Mouse (Mus musculus) embryonic facial prominence, embryonic 13.5 days (tissue): ENCODE data around the gene Wbp2. TPM values are rescaled to one million over a fixed set of nuclear protein-coding genes. Genes with fewer than 3 reads are reported as not detected.

Experiments used
- ATAC-seq: fragments of 200-750 bp; cut with Nextera tagmentation; 2 replicates; pipeline ENCODE4 v1.8.0; 2017; ENCODE audit warnings: low read depth; ENCODE audit not compliant: insufficient number of reproducible peaks, insufficient read depth, low FRiP score, low TSS enrichment
- H3K27ac ChIP-seq: fragments of 300-500 bp; sonication (generic); 2 replicates; pipeline ENCODE4 v1.5.1; 2015; ENCODE audit warnings: moderate library complexity, mild to moderate bottlenecking, inconsistent platforms
- H3K27me3 ChIP-seq: fragments of 300-500 bp; sonication (generic); 2 replicates; pipeline ENCODE4 v1.6.1; 2015; ENCODE audit warnings: mild to moderate bottlenecking, inconsistent platforms
- H3K36me3 ChIP-seq: fragments of 300-500 bp; sonication (generic); 2 replicates; pipeline ENCODE4 v1.6.1; 2015; ENCODE audit warnings: mild to moderate bottlenecking, inconsistent platforms
- H3K4me1 ChIP-seq: fragments of 300-500 bp; sonication (generic); 2 replicates; pipeline ENCODE4 v1.6.1; 2015; ENCODE audit warnings: inconsistent platforms
- H3K4me2 ChIP-seq: fragments of 300-500 bp; sonication (generic); 2 replicates; pipeline ENCODE4 v1.6.1; 2015; ENCODE audit warnings: moderate library complexity, mild to moderate bottlenecking, inconsistent platforms
- H3K4me3 ChIP-seq: fragments of 300-500 bp; sonication (generic); 2 replicates; pipeline ENCODE4 v1.5.1; 2015; ENCODE audit warnings: mild to moderate bottlenecking, inconsistent platforms
- H3K9ac ChIP-seq: fragments of 300-500 bp; sonication (generic); 2 replicates; pipeline ENCODE4 v1.6.1; 2015; ENCODE audit warnings: mild to moderate bottlenecking, inconsistent platforms
- H3K9me3 ChIP-seq: fragments of 300-500 bp; sonication (generic); 2 replicates; pipeline ENCODE4 v1.6.1; 2016; ENCODE audit warnings: inconsistent platforms
- WGBS: fragments of 180-500 bp; shearing (Covaris S2); methylation state at CpG from one replicate; pipeline ENCODE4 v1.1.7; 2015; ENCODE audit warnings: mixed read lengths; 5-methylcytosine and 5-hydroxymethylcytosine counted together
- polyA plus RNA-seq: library from polyadenylated mRNA; unstranded; fragments of >200 nt; fragmentation: Nextera tagmentation; extraction: Ambion mirVana; gene quantifications from 2 replicates; pipeline ENCODE4 v1.2.1, GENCODE M21; 2015

The Wbp2 gene
- polyA plus RNA-seq, result 48.8 and 52.0 TPM in 2 replicates

DNA sequence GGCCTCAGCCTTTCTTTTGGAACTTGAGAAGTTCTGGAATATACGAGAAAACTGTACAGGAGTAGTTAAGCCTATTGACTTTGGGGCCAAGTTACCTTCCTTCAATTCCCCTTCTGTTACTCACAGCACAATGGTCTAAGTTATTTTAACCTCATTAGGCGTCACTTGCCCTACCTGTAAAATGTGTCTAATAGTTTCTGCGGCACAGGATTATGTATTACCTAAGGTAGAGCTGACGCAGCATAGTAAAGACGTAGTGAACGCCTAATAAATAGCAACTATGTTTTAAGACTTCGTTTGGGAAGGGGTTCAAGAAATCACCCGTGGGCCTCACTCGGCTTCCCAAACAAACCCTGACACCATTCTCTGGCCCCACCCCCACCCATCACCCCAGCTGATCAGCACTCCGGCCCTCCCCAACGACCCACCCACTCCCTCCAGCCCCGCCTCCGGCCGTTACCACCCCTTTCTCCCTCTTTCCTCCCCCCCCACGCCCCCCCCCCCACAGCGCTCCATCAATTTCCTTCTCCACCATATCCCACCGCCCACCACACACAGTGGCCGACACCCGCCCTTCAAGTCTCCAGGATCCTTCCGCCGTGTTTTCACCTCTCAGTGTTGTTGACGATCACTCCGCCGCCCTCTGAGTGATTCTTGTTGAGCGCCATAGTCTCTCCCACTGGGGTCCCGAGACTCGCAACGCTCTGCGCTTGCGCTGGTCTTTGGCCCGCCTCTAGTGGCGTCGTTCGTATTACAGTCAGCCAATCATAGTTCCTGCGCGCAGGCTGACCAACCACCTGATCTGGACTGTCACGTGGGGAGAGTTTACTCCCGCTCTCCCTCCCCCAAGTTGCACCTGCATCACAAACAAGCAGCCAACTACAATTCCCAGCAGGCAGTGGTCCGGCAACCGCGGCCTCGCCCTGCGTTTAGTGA, at the start of gene Wbp2:
Wbp2 (minus strand) TSS at position 738 of the 936 bp plus-strand sequence.
- Histone ChIP-seq H3K9ac (peak within 1 kb of the TSS; percentile 64), H3K4me2 (peak within 1 kb of the TSS; percentile 61), H3K27me3 (no peaks in the 10 kb centered on the region), H3K36me3 (peaks cover 26% of the 10 kb centered on the region), H3K27ac (peak within 1 kb of the TSS; percentile 62; the same call in 1 of the 2 replicates), H3K4me3 (peak within 1 kb of the TSS; percentile 44), H3K4me1 (peaks cover 18% of the 10 kb centered on the region), H3K9me3 (no peaks in the 10 kb centered on the region)
- peak; percentile 96 for ATAC-seq
- 5% methylated on average over 39 of the region's 43 CpGs for WGBS

DNA sequence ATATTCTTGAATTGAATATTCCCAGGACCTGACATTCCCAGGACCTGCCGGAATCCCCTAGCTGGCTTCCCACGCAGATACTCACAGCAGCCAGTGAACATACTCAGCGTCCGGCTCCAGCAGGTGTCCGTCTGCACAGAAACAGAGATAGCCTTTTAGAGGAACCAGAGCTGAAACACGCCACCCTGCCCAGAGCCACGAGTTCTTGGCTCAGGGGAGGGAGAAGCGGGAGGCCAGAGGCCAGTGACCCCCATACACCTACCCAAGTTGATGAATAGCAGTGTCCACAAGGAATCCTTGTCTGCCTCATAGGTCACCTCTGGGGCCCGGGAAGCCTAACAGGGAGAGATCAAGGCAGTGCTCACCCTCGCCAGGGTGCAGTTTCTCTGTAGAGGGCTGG, 47.4 kb upstream of the Wbp2 start:
- Histone ChIP-seq H3K36me3 (peaks cover 43% of the 10 kb centered on the region), H3K4me3 (no peak overlapping the region), H3K9ac (no peak overlapping the region), H3K4me2 (no peak overlapping the region), H3K4me1 (peaks cover 45% of the 10 kb centered on the region), H3K9me3 (no peaks in the 10 kb centered on the region), H3K27ac (no peak overlapping the region), H3K27me3 (no peaks in the 10 kb centered on the region)
- ATAC-seq, result no peak
- 83% methylated on average over 10 of the region's 10 CpGs for WGBS

- Histone ChIP-seq H3K27ac (no peak overlapping the region), H3K4me2 (no peak overlapping the region), H3K36me3 (peaks cover 43% of the 10 kb centered on the region), H3K27me3 (no peaks in the 10 kb centered on the region), H3K9ac (no peak overlapping the region), H3K4me3 (no peak overlapping the region), H3K9me3 (no peaks in the 10 kb centered on the region), H3K4me1 (peaks cover 42% of the 10 kb centered on the region)
- ATAC-seq, result no peak
- WGBS, result 53% methylated on average over 5 of the region's 5 CpGs
Observed at GRCm38 (mm10) chr11:116133497-116133896, 46.7 kb upstream of the Wbp2 start.

- H3K4me2 ChIP-seq, result no peak overlapping the region
- H3K9ac ChIP-seq, result 0 out of 2 replicates have a peak overlapping the region, but pooled peaks have one; percentile 27
- H3K36me3 ChIP-seq, result peaks cover 43% of the 10 kb centered on the region
- H3K4me3 ChIP-seq, result no peak overlapping the region
- no peak for ATAC-seq
- no peak overlapping the region for H3K27ac ChIP-seq
- 76% methylated on average over 16 of the region's 16 CpGs for WGBS
- no peaks in the 10 kb centered on the region for H3K9me3 ChIP-seq
- H3K4me1 ChIP-seq, result peaks cover 39% of the 10 kb centered on the region
- no peaks in the 10 kb centered on the region for H3K27me3 ChIP-seq
Observed at GRCm38 (mm10) chr11:116132366-116133333, 45.9 kb upstream of the Wbp2 start.

DNA sequence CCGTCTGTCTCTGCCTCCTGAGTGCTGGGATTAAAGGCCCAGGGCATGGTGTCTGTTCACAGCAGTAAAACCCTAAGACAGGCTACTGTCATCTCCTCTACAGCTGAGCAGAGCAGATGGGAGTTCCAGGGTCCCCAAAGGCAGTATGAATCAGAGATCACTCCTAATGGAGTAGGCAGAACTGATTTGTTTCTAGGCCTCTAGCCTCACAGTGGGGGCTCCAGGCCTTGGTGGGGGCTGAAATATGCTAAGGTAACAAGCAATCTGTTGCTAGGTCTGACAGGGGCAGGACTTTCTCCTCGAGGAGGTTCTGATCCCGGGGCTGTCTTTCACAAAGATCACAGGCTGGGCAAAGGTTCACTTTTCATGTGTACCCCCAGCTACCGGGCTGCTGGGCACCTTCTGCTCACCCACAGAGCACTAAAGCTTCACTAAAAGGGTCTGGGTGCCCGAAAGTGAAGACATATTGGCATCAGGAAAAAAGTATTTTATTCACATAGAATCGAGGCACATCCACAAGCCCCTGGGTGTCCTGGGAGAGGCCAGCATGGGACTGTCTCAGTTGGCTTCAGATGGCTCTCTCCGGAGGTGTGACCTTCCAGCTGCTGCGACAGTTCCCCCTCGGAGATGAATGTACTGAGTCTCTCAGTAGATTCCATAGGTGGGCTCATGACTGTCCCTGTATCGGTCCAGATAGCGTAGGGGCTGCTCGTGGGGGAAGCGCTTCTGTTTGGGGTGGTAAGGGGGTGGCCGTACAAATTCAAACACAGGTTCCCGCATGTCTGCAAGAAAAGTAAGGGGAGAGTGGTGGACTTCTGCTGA, 44.8 kb upstream of the Wbp2 start:
- no peak for ATAC-seq
- H3K36me3 ChIP-seq, result peaks cover 44% of the 10 kb centered on the region
- H3K4me3 ChIP-seq, result peak overlapping the region; percentile 62
- peak overlapping the region; percentile 90 for H3K27ac ChIP-seq
- H3K9me3 ChIP-seq, result no peaks in the 10 kb centered on the region
- peaks cover 47% of the 10 kb centered on the region for H3K4me1 ChIP-seq
- no peaks in the 10 kb centered on the region for H3K27me3 ChIP-seq
- peak overlapping the region; percentile 71 for H3K4me2 ChIP-seq
- WGBS, result 84% methylated on average over 15 of the region's 15 CpGs
- H3K9ac ChIP-seq, result peak overlapping the region; percentile 83

DNA sequence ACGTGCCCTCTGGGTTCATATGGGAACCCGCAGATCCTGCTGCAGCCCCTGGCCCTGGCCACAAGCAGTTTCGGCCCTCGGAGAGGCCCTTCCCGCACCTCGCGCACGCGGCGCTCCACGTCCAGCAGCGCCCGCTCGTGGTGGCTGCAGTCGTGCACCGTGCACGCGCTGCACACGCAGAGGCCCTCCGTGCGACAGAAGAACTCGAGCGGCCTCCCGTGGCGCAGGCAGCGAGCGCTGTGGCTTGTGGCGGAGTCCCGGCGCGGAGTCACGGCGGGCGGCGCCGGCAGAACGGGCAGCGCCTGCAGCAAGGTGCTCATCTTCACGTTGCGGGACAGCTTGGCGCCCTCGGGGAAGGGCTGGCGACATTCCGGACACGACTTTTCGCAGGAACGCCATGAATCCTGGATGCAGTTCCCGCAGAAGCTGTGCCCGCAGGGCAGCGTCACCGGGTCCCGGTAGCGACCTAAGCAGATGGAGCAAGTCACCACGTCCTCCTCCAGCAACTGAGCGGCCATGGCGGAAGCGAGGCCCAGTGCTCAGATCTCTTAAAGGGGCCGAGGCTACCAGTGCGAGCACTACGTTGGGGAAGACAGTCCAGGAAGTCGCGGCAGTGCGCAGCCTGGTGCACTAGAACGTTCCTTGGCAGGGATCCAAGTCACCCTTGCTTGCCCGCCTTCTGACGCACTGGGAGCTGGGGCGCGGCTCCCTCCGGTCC, 43.9 kb upstream of the Wbp2 start, which contains the start of gene Trim65:
Trim65 (minus strand) TSS at position 641 of the 718 bp plus-strand sequence.
- WGBS, result under 1% methylated on average over 69 of the region's 69 CpGs
- H3K4me3 ChIP-seq, result peak within 1 kb of the TSS; percentile 62
- H3K9ac ChIP-seq, result peak within 1 kb of the TSS; percentile 83
- H3K36me3 ChIP-seq, result peaks cover 48% of the 10 kb centered on the region
- ATAC-seq, result peak; percentile 77
- peak within 1 kb of the TSS; percentile 90 for H3K27ac ChIP-seq
- peaks cover 47% of the 10 kb centered on the region for H3K4me1 ChIP-seq
- H3K9me3 ChIP-seq, result no peaks in the 10 kb centered on the region
- peak within 1 kb of the TSS; percentile 71 for H3K4me2 ChIP-seq
- no peaks in the 10 kb centered on the region for H3K27me3 ChIP-seq

DNA sequence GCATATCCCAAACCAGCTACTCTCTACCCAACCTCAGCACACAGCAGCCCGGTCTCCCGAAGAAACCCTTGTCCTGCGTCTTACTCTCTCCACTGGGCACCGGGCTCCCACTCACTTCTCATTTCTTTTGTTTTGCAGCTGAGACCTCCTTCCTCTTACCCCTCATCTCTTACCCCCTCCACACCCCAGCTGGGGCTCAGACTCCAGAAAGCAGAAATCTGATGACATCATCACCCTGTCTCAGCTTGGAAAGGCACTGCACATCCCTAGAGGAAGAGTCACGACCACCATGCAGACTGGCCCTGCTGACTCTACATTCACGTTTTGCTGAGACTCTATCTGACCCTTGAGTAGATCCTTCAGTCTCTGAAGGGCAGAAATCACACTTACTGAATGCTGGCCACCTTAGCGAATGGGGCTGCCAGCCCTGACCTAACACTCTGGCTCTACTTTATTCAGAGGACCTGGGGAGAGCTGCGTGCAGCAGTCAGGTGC, 43.2 kb upstream of the Wbp2 start:
- H3K9ac ChIP-seq, result peak overlapping the region; percentile 83
- H3K4me3 ChIP-seq, result peak overlapping the region; percentile 62
- peaks cover 47% of the 10 kb centered on the region for H3K36me3 ChIP-seq
- 43% methylated on average over 8 of the region's 8 CpGs for WGBS
- H3K27me3 ChIP-seq, result no peaks in the 10 kb centered on the region
- H3K9me3 ChIP-seq, result no peaks in the 10 kb centered on the region
- peak overlapping the region; percentile 90; the same call in 1 of the 2 replicates for H3K27ac ChIP-seq
- peak overlapping the region; percentile 71 for H3K4me2 ChIP-seq
- no peak; the same call in 1 of the 2 replicates for ATAC-seq
- H3K4me1 ChIP-seq, result peaks cover 47% of the 10 kb centered on the region

GRCm38 (mm10) chr11:116129091-116129790, 42.4 kb upstream of the Wbp2 start:
- WGBS, result 75% methylated on average over 9 of the region's 9 CpGs

GRCm38 (mm10) chr11:116127986-116128385, 41.2 kb upstream of the Wbp2 start:
- no peaks in the 10 kb centered on the region for H3K27me3 ChIP-seq
- no peak for ATAC-seq
- H3K9me3 ChIP-seq, result no peaks in the 10 kb centered on the region
- peak overlapping the region; percentile 60; the same call in 1 of the 2 replicates for H3K27ac ChIP-seq
- H3K9ac ChIP-seq, result peak overlapping the region; percentile 65; the same call in 1 of the 2 replicates
- WGBS, result 75% methylated on average over 9 of the region's 9 CpGs
- H3K36me3 ChIP-seq, result peaks cover 41% of the 10 kb centered on the region
- 0 out of 2 replicates have a peak overlapping the region, but pooled peaks have one; percentile 29 for H3K4me3 ChIP-seq
- peaks cover 41% of the 10 kb centered on the region for H3K4me1 ChIP-seq
- peak overlapping the region; percentile 53 for H3K4me2 ChIP-seq

More at GRCm38 (mm10) chr11:116129091-116129790, 42.4 kb upstream of the Wbp2 start:
- Histone ChIP-seq H3K4me2 (peak overlapping the region; percentile 71; the same call in 1 of the 2 replicates), H3K9ac (peak overlapping the region; percentile 83), H3K36me3 (peaks cover 40% of the 10 kb centered on the region), H3K27me3 (no peaks in the 10 kb centered on the region), H3K4me3 (no peak overlapping the region), H3K4me1 (peaks cover 47% of the 10 kb centered on the region), H3K27ac (no peak overlapping the region), H3K9me3 (no peaks in the 10 kb centered on the region)
- no peak for ATAC-seq
